Mouse (Mus musculus) myocyte (in vitro differentiated cells): ENCODE results near the gene Dytn.

Source experiments
- CEBPB ChIP-seq: IDR thresholded peaks from 2 replicates; pipeline ENCODE4 v1.6.1; 2011; ENCODE audit warnings: mild to moderate bottlenecking, moderate library complexity; ENCODE audit not compliant: poor library complexity, insufficient read depth, severe bottlenecking
- E2F4 ChIP-seq: IDR thresholded peaks from one replicate; pipeline ENCODE4 v1.6.1; 2011; ENCODE audit warnings: mild to moderate bottlenecking, control low read depth, moderate library complexity; ENCODE audit not compliant: insufficient read depth
- MAX ChIP-seq: IDR thresholded peaks from one replicate; pipeline ENCODE4 v1.6.1; 2011; ENCODE audit warnings: low read depth, mild to moderate bottlenecking, control low read depth
- MYOD1 ChIP-seq, 3 experiments: IDR thresholded peaks; one replicate each; pipeline ENCODE4 v1.6.1; 2011; ENCODE audit warnings: control low read depth in 2 of 3, low read depth in 2 of 3, mild to moderate bottlenecking in 2 of 3, moderate library complexity in 1 of 3; ENCODE audit not compliant: insufficient read length in 2 of 3, control insufficient read depth in 1 of 3
- MYOG ChIP-seq, 3 experiments: IDR thresholded peaks; one replicate each; pipeline ENCODE4 v1.6.1; 2011; ENCODE audit warnings: control low read depth in 2 of 3, low read depth in 2 of 3, mild to moderate bottlenecking in 2 of 3; ENCODE audit not compliant: insufficient read length in 2 of 3, control insufficient read depth in 1 of 3, insufficient read depth in 1 of 3
- POLR2A ChIP-seq: IDR thresholded peaks from one replicate; pipeline ENCODE4 v1.6.1; 2011; ENCODE audit warnings: low read depth, mild to moderate bottlenecking, control low read depth, moderate library complexity; ENCODE audit not compliant: insufficient read length
- POLR2AphosphoS2 ChIP-seq: IDR thresholded peaks from one replicate; pipeline ENCODE4 v1.6.1; 2011; ENCODE audit warnings: low read depth, control low read depth; ENCODE audit not compliant: insufficient read length
- SRF ChIP-seq: IDR thresholded peaks from one replicate; pipeline ENCODE4 v1.6.1; 2011; ENCODE audit warnings: low read depth; ENCODE audit not compliant: control insufficient read depth, insufficient read length
- TCF3 ChIP-seq: IDR thresholded peaks from one replicate; pipeline ENCODE4 v1.6.1; 2011; ENCODE audit warnings: low read depth, control low read depth; ENCODE audit not compliant: insufficient read length
- USF1 ChIP-seq: IDR thresholded peaks from one replicate; pipeline ENCODE4 v1.6.1; 2011; ENCODE audit warnings: low read depth, mild to moderate bottlenecking, control low read depth, moderate library complexity

DNA sequence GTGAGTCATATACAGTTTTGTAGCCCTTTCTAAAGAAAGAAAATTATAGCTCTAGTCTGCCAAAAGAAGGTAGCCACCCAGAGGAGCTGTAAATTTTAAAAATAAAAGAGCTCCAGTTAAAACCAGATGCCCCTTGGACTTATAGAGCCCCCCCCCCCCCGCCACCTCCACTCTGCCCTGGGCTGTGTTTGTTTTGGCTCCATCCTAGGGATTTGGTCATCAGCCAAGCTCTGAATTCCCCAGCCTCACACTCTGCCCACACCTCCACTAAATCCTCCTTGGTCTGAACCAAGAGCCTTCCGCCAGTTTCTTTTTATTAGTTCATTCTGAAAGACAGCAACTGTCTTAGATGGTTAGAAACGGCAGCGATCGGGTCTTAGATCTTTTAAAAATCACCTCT is 19.0 kb upstream of the Dytn start:
- no peak for TF ChIP-seq POLR2A
- no peak for TF ChIP-seq MAX
- TF ChIP-seq SRF = no peak
- no peak for TF ChIP-seq CEBPB
- TF ChIP-seq E2F4 = no peak
- TF ChIP-seq POLR2AphosphoS2 = no peak
- TF ChIP-seq TCF3 = no peak
- TF ChIP-seq MYOD1 (IDR thresholded peaks at IDR 0.05; ENCODE audit: control insufficient read depth in 1 of 3, insufficient read length in 2 of 3, low read depth in 2 of 3) = no peak
- TF ChIP-seq USF1 = no peak
- TF ChIP-seq MYOG (IDR thresholded peaks at IDR 0.05; ENCODE audit: control insufficient read depth in 1 of 3, insufficient read depth in 1 of 3, insufficient read length in 2 of 3, low read depth in 2 of 3) = no peak
